Mouse (Mus musculus) neutrophil, adult 5-6 weeks (primary cell): Measurements from ENCODE around the gene Trpm4. TPM values are rescaled to one million over a fixed set of nuclear protein-coding genes. Genes with fewer than 3 reads are reported as not detected.

ENCODE experiments used
- ATAC-seq: fragments of 151-379, 151-347 bp; 2 replicates; pipeline ENCODE4 v1.8.0; 2017; ENCODE audit warnings: mild to moderate bottlenecking, moderate TSS enrichment; ENCODE audit not compliant: insufficient number of reproducible peaks, poor library complexity, low FRiP score, severe bottlenecking; ENCODE audit errors: extremely low read depth
- total RNA-seq: library from RNA; stranded (forward); fragments of 200-1000 nt; gene quantifications from 2 replicates; pipeline ENCODE4 v1.2.3, GENCODE M21; 2017

Gene Trpm4
- total RNA-seq, 1 experiment from 2014 or later = 2.6 TPM

GRCm38 (mm10) chr7:45355318-45356020 is 21.9 kb upstream of the Trpm4 start:
- no peak for ATAC-seq

DNA sequence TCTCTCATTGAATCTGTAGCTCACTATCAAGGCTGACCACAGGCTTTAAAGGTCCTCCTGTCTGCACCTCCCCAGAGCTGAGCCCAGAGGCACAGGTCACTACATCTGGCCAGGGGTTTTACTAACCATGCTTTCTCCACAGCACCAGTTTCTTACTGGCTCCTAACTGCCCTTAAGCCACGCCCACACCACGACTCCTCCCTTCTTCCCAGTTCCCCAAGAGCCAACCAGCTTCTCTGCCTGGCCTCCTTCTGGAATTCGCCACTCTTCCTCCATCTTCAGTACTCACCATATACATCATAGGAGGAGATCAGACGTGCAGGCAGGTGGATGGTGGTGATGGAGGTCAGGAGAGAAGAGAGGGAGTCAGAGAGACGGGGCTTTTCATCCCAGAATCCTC is 19.5 kb upstream of the Trpm4 start:
- ATAC-seq = no peak

GRCm38 (mm10) chr7:45346905-45347304 is 13.3 kb upstream of the Trpm4 start:
- ATAC-seq = no peak

GRCm38 (mm10) chr7:45343543-45343942 is 10.0 kb upstream of the Trpm4 start:
- no peak for ATAC-seq

- ATAC-seq = no peak
These were observed 8.5 kb upstream of the Trpm4 start for GRCm38 (mm10) chr7:45342081-45342480.

GRCm38 (mm10) chr7:45341303-45341702 is 7.7 kb upstream of the Trpm4 start:
- ATAC-seq = peak; percentile 54

DNA sequence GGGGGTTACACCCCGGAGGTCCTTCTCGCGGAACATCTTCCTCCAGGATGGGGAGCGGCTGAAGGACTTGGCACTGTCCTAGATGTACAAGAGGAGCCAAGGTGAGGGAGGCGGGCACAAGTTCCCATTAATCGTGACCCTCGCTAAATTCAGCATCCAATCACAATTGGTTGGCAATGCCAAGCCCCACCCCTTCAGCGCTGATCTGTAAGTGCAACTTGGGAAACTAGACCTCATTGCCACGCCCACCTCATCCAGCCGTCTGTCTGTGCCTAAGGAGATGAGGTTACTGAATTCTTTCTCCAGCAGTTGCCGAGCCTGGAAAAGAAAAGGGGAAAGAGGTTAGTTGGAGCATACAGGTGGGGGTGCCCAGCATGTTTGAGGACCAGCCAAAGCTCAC is 7.1 kb upstream of the Trpm4 start:
- no peak for ATAC-seq

DNA sequence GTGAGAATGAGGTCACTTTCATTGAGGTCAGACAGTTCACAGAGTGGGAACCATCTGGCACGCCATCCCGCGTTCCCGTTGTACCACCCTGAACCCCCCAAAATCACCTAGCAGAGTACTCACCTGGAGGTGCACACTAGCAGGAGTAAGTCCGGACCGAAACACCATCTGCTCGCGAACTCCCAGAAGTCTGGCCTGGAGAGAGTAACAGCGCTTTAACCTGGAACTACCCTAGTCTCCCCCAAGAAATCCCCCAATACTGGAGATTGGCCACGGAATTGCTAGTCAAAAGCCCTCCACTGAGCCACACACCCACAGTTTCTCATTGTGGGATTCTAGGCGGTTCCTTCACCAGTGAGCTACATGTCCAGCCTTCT is 6.5 kb upstream of the Trpm4 start:
- no peak for ATAC-seq

DNA sequence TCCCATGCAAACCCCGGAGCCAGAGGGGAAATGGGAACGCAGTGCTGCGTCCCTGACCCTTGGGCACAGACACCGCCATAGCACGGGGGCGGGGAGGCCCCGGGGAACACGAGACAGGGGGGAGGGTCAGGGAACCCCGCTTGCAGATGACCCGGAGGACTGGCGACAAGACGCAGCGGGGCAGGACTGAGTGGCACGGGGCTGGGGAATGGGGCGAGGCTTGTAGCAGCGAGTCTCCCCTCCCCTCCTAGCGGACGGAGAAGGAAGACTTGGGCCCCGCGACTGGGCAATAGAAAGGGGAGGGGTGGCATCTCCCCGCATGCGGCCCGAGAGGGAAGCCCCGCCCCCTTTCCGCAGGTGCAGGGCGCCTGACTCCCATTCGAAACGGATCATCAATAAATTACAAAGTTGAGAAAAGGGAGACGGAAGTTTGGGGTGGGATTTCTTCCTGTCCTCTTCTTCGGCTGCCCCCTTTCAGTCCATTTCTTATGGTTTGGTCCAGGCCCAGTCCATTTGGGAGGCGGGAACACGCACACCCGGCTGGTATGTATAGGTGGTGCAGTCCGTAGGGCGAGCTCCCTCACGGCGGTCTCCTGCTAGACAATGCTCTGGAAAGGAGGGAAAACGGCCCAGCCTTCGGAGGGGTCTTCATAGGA is 6.0 kb upstream of the Trpm4 start:
- no peak for ATAC-seq

GRCm38 (mm10) chr7:45338161-45338911 is 4.8 kb upstream of the Trpm4 start:
- ATAC-seq = 0 out of 2 replicates have a peak, but pooled peaks have one; percentile 2

DNA sequence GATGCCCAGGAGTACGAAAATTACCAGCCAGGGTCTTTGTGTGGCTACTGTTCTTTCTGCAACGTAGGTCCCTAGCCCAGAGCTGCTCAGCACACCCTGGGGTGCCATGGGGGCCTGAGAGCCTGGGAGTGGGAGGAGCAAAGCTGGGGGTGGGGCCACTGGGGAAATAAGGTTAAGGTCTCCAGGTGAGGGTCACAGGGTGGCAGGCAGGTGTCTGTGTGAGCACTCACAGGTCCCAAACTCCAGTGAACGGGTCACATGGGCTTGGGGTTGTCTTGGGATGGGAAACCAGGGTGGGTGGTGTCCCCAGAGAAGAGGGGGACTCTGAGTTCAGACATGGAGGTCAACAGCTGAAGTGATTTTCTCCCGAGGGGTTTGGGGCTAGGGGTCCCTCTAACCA is 3.9 kb upstream of the Trpm4 start:
- no peak for ATAC-seq

GRCm38 (mm10) chr7:45336319-45336718 is 2.7 kb upstream of the Trpm4 start:
- no peak for ATAC-seq

GRCm38 (mm10) chr7:45335056-45335455 is 1.5 kb upstream of the Trpm4 start, which contains the start of gene Hrc:
Gene Hrc (plus strand): TSS chr7:45335290.
- ATAC-seq = no peak

DNA sequence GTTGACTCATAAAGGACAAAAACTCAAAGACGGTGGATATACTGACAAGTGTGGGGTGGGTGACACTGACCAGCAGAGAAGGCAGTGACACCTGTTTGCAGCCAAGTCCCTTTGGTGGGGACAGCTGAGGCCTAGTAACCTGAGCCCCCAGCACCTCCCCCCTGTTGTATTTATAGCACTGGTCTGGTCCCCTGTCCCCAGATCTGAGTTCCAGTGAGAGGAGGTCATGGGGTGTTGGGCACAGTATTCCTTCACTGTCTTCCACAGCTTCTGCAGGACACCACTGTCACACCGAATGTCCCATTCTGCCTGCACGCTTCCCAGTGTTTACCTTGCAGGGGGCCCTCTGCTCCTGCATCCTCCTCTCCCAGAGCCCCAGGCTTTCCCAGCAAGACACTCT is 1.0 kb upstream of the Trpm4 start:
- no peak for ATAC-seq

DNA sequence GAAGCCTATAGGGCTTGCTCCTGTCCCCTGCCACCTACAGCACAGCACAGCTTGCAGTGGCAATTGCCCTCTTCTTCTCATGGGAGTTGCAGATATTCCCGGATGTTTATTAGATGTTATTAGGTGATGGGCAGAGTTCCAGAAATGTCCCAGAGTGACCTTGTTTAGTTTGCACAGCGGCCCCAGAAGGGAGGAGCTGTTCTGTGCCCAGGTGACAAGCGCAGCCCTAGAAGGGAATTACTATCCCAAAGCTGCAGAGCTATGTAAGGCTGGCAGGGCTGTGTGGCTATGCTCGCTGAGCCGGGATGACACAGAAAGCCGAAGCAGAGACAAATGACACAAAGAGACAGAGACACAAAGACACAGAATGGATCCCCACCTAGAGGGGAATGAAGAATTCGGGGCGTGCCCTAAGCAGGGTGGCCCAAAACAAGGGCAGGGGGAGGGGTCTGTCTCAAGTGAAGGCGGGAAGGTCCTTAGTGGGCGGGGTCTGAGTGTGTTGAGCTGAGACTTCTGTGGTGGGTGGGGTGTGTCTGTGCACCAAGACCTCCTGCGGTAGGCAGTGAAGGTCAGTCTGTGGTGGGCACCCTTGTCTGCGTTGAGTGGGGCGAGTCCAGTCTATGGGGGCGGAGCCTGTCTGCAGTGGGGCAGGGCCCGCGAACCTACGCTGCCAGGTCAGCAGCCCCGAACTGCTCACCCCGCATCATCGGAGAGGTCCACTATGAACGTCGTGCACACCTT is 725 bp downstream of the Trpm4 start:
- no peak for ATAC-seq

DNA sequence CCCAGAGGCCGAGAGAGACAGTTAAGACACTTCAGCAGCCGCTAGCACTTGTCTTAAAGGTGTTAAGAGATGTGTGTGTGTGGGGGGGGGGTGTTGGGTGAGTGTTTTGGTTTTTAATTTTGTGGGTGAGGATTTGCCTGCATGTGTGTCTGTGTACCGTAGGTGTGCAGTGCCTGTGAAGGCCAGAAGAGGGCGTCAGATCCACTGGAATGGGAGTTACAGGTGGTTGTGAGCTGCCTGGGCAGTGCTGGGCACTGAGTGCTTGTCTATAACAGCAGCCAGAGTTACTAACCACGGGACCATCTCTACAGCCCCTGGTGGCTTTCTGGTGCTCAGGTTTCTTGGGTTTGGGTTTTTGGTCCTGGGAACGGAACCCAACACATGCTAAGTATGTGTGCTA is 2.1 kb downstream of the Trpm4 start:
- no peak for ATAC-seq

DNA sequence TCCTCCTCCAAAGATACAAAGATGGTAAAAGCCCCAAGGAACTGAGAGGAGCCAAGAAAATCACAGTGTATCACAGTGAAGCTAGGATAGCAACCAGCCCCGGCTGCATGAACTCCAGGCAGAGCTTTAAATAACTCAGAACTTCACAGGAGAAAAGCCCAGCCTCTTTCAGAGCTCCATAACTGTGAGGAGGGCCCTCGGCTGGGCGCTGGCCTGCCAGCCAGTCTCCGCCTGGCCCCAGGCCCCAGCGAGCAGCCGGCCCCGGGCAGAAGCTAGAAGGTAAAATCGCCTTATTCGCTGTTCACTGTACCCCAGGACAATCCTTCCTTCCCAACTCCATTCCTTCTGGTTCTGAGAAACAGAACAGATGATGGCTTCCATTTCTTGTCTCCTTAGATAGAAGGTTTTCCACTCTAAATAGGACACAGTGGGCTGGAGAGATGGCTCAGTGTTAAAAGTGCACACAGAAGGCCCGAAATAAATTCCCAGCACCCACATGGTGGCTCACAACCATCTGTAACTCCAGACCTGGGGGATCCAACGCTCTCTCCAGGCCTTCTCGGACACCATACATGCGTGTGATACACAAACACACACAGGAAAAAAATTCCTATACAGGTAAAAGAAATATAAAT is 4.6 kb downstream of the Trpm4 start:
- ATAC-seq = no peak

GRCm38 (mm10) chr7:45325800-45326199 is 7.8 kb downstream of the Trpm4 start:
- no peak for ATAC-seq

DNA sequence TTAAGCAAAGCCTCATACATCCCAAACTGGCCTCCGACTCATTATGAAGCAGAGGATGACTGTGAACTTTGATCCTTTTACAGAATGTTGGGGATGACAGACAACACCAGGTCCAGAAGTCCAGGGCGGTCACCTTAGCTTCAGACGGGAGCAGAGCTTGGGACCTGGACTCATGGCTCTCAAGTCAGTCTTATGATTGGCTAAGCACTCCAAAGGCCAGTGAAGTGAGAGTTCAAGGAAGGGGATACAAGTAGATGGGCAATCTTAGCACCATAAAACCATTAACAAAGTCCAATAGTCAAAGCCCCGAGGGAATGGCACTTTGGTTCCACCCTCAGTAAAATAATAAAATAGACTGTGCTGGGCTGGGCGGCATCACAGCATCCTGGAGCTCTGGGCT is 10.5 kb downstream of the Trpm4 start:
- ATAC-seq = no peak
